Mouse (Mus musculus) bone marrow macrophage, adult 2 months (primary cell): Measurements from ENCODE around the gene Tmem274.

Experiments
- CTCF ChIP-seq: IDR thresholded peaks from 2 replicates; pipeline ENCODE4 v1.5.1; 2012; ENCODE audit warnings: low read depth, mild to moderate bottlenecking, low read length, moderate library complexity
- POLR2A ChIP-seq: IDR thresholded peaks from 2 replicates; pipeline ENCODE4 v1.6.1; 2012; ENCODE audit warnings: mild to moderate bottlenecking, low read depth, low read length, borderline replicate concordance

DNA sequence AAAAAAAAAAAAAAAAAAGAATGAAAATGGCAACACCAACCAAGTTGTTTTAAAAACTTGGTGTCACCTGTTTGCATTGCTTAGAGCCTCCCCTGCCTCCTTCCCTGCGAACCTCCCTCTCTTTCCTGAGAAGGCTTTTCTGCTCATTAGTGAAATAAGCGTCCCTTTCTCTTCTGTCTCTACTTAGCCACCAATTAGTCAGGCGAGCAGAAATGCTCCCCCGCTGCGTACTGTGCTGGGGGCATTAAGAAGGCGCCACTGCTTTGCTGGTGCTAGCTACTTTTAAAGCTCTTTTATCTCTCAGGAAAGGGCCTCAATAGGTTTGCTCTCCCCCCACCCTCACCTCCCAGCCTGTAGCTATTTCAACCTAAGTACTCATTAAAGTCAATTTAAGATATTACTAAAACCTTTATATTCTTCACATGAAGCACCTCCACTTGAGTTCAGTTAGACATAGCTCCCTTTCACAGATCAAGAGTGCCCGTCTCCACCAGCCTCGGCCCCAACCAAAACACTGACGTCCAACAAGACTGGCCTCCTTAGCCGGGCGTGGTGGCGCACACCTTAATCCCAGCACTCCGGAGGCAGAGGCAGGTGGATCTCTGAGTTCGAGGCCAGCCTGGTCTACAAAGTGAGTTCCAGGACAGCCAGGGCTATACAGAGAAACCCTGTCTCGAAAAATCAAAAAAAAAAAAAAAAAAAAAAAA is 28.2 kb downstream of the Tmem274 start:
- TF ChIP-seq POLR2A (no peak), CTCF (no peak)
